Mouse (Mus musculus): ENCODE measurements around the gene Slc39a13. TPM values are rescaled to one million over a fixed set of nuclear protein-coding genes. Genes with fewer than 3 reads are reported as not detected.
"Not testable (repeated sequence)": the region's sequence is repeated elsewhere in the genome, so short reads cannot be mapped to it uniquely, and the experiment has no call there.

The Slc39a13 gene
- polyA plus RNA-seq, 1 experiment from 2014 or later: 22.0 TPM

DNA sequence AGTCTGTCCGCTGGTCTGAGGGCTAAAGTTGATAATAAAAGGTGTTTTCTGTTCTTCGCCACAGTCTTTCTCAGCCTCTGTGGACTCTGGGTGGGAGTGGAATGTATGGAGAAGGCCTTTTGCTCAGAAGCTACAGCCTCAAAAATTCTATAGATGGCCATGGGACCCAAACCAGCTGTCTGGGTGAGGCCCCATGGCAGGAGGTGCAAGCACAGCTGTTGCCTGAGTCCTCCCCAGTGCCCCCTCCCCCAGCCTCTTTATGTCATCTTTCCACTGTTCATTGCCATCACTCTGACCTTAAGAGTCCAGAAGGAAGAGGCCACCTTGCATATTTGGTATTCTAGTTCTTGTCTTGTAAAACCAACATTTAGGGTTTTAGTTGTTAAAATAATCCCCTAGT is 10.8 kb downstream of the Slc39a13 start:
- no peaks in the 10 kb centered on the region for H3K4me1 ChIP-seq (ENCODE audit: control insufficient read depth, insufficient read depth, low read length)
- no peak for ATAC-seq (replicated peaks; ENCODE audit: insufficient number of reproducible peaks, low FRiP score, low TSS enrichment, low read depth)

DNA sequence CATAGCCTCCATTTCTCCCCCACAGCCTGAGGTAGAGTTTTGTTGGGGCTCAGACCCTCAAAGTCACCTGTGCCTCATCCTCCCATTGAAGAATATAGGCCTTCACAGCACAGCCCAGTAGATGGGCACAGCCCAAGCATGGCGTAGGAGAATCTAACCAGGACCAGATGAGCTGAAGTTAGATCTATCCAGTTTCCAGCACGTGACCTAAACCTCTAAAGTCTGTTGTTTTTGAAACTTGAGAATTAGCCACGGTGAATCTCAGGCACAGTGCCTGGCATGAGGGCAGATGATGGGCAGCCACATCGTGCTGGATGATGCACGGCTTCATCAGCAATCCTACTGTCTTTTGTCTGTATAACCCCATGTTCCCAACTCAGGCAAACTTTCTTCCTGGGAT is 11.8 kb downstream of the Slc39a13 start:
- Histone ChIP-seq H3K36me3 (replicated peaks; ENCODE audit: control insufficient read depth, insufficient read depth, low read depth, low read length) (peaks cover 13% of the 10 kb centered on the region), H3K9me3 (replicated peaks; ENCODE audit: control insufficient read depth, low read length) (no peaks in the 10 kb centered on the region), H3K9ac (replicated peaks; ENCODE audit: low read length) (no peak overlapping the region), H3K27me3 (ENCODE audit: control insufficient read depth, insufficient read depth, low read length) (no peaks in the 10 kb centered on the region), H3K4me2 (ENCODE audit: low read depth, low read length) (no peak overlapping the region), H3K4me1 (ENCODE audit: control insufficient read depth, insufficient read depth, low read length) (no peaks in the 10 kb centered on the region), H3K27ac (replicated peaks; ENCODE audit: low read depth, low read length) (no peak overlapping the region), H3K4me3 (ENCODE audit: low read depth, low read length) (no peak overlapping the region)
- ATAC-seq (replicated peaks; ENCODE audit: insufficient number of reproducible peaks, low FRiP score, low TSS enrichment, low read depth) (no peak), DNase-seq (ENCODE audit: low spot score) (no peak)
- WGBS: 65% methylated on average over 5 of the region's 5 CpGs

More for the DNA sequence above, 10.8 kb downstream of the Slc39a13 start:
- peaks cover 14% of the 10 kb centered on the region for H3K36me3 ChIP-seq (replicated peaks; ENCODE audit: control insufficient read depth, insufficient read depth, low read depth, low read length)
- H3K4me3 ChIP-seq (ENCODE audit: low read depth, low read length): no peak overlapping the region
- no peak overlapping the region for H3K4me2 ChIP-seq (ENCODE audit: low read depth, low read length)
- no peak overlapping the region for H3K9ac ChIP-seq (replicated peaks; ENCODE audit: low read length)
- WGBS: 98% methylated on average over 2 of the region's 2 CpGs
- no peak for DNase-seq (ENCODE audit: low spot score)
- H3K27ac ChIP-seq (replicated peaks; ENCODE audit: low read depth, low read length): no peak overlapping the region
- H3K9me3 ChIP-seq (replicated peaks; ENCODE audit: control insufficient read depth, low read length): no peaks in the 10 kb centered on the region
- H3K27me3 ChIP-seq (ENCODE audit: control insufficient read depth, insufficient read depth, low read length): no peaks in the 10 kb centered on the region

DNA sequence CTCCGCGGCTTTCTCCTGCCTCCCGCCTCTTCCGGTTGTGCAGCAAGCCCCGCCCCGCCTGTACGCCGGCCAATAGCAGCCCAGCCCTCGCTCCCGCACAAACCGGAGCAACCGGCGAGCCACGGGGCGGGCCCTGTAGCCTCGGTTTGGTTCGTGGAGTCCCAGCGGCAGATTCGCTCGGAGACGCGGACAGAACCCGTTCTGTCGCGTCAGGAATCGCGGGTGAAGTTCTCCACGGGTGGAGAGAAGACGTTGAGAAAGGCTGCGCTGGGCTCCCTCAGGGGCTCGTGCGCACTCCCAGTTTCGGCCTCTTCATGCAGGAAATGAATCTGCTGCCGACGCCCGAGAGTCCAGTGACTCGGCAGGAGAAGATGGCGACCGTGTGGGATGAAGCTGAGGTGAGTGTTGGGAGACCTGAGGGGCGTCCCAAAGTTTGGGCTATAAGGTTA is 16.3 kb downstream of the Slc39a13 start, which contains the start of gene Psmc3:
TSS of gene Psmc3 (plus strand) at position 76 of the 449 bp plus-strand sequence.
- under 1% methylated on average over 40 of the region's 40 CpGs for WGBS

DNA sequence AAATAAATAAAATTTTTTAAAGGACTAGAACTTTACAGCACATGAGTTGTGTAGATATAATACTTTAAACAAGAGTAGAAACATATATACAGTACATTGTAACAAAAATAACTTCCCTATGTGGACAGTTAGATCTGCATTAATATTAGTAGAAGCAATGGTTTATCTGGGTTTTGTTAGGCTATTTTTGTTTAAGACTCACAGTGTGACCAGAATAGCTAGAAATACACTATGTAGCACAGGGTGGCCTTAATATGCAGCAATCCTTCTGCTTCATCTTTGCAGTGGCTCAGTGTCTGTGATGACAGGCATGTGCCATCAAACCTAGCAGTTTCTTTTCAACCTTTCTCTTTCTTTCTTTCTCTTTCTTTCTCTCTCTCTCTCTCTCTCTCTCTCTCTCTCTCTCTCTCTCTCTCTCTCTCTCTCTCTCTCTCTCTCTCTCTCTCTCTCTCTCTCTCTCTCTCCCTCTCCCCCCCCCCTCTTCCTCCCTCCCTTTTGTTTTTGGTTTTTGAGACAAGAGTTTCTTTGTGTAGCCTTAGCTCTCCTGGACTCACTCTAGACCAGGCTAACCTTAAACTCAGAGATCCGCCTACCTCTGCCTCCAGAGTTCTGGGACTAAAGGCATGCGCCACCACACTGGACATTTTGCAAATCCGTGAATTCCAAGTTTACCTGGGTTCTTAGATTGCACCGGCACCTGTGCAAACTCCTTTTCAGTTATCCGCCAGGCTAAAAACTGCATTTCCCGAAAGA is 16.9 kb downstream of the Slc39a13 start:
- Histone ChIP-seq H3K9ac (replicated peaks; ENCODE audit: low read length) (peak overlapping the region; percentile 85), H3K36me3 (replicated peaks; ENCODE audit: control insufficient read depth, insufficient read depth, low read depth, low read length) (peaks cover 10% of the 10 kb centered on the region), H3K4me1 (ENCODE audit: control insufficient read depth, insufficient read depth, low read length) (no peaks in the 10 kb centered on the region), H3K4me3 (ENCODE audit: low read depth, low read length) (peak overlapping the region; percentile 82), H3K27ac (replicated peaks; ENCODE audit: low read depth, low read length) (no peak overlapping the region), H3K9me3 (replicated peaks; ENCODE audit: control insufficient read depth, low read length) (no peaks in the 10 kb centered on the region), H3K4me2 (ENCODE audit: low read depth, low read length) (peak overlapping the region; percentile 19), H3K27me3 (ENCODE audit: control insufficient read depth, insufficient read depth, low read length) (no peaks in the 10 kb centered on the region)
- DNase-seq (ENCODE audit: low spot score) (no peak), ATAC-seq (replicated peaks; ENCODE audit: insufficient number of reproducible peaks, low FRiP score, low TSS enrichment, low read depth) (peak; percentile 71)
- WGBS: 0% methylated on average over 6 of the region's 6 CpGs

More for the DNA sequence above, 16.3 kb downstream of the Slc39a13 start, which contains the start of gene Psmc3:
- Histone ChIP-seq H3K9ac (replicated peaks; ENCODE audit: low read length) (peak within 1 kb of the TSS; percentile 85), H3K36me3 (replicated peaks; ENCODE audit: control insufficient read depth, insufficient read depth, low read depth, low read length) (peaks cover 11% of the 10 kb centered on the region), H3K27me3 (ENCODE audit: control insufficient read depth, insufficient read depth, low read length) (no peaks in the 10 kb centered on the region), H3K27ac (replicated peaks; ENCODE audit: low read depth, low read length) (no peak within 1 kb of the TSS; the same call in 1 of the 2 replicates), H3K4me1 (ENCODE audit: control insufficient read depth, insufficient read depth, low read length) (no peaks in the 10 kb centered on the region), H3K9me3 (replicated peaks; ENCODE audit: control insufficient read depth, low read length) (no peaks in the 10 kb centered on the region), H3K4me2 (ENCODE audit: low read depth, low read length) (peak within 1 kb of the TSS; percentile 54), H3K4me3 (ENCODE audit: low read depth, low read length) (peak within 1 kb of the TSS; percentile 82)
- ATAC-seq (replicated peaks; ENCODE audit: insufficient number of reproducible peaks, low FRiP score, low TSS enrichment, low read depth) (peak; percentile 96), DNase-seq (ENCODE audit: low spot score) (peak; percentile 96)

DNA sequence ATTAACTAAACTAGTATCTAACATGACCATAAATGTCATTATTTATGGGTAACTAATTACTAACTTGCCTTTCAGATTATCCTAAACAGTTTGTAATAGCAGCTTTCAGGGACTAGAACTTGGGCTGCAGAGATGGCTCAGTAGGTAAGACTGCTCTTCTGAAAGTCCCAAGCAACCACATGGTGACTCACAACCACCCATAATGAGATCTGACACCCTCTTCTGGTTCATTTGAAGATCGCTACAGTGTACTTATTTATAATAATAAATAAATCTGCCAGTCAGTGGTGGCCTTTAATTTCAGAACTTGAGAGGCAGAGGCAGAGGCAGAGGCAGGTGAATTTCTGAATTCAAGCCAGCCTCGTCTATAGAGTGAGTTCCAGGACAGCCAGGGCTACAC is 17.5 kb downstream of the Slc39a13 start:
- no peak overlapping the region for H3K4me3 ChIP-seq (ENCODE audit: low read depth, low read length)
- H3K4me2 ChIP-seq (ENCODE audit: low read depth, low read length): no peak overlapping the region; the same call in 1 of the 2 replicates
- H3K27me3 ChIP-seq (ENCODE audit: control insufficient read depth, insufficient read depth, low read length): no peaks in the 10 kb centered on the region

DNA sequence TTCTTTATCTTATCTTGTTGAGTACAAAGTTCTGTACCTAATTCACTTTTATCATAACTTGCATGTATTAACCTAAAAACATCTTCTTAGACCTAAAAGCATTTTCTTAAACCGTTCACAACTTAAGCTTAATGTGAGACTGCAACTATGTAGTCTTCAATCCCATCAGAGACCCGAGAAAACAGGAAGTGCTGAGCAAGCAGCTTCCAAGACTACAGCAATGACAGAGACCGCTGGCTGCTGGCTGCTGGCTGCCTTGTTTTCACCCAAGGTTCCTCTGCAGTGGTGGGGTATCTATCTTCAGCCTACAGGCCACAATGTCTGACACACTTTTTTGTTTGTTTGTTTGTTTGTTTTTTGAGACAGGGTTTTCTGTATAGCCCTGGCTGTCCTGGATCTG is 18.3 kb downstream of the Slc39a13 start:
- Histone ChIP-seq H3K4me3 (ENCODE audit: low read depth, low read length) (no peak overlapping the region), H3K9me3 (replicated peaks; ENCODE audit: control insufficient read depth, low read length) (no peaks in the 10 kb centered on the region), H3K36me3 (replicated peaks; ENCODE audit: control insufficient read depth, insufficient read depth, low read depth, low read length) (peaks cover 3% of the 10 kb centered on the region), H3K4me1 (ENCODE audit: control insufficient read depth, insufficient read depth, low read length) (no peaks in the 10 kb centered on the region), H3K4me2 (ENCODE audit: low read depth, low read length) (no peak overlapping the region), H3K9ac (replicated peaks; ENCODE audit: low read length) (no peak overlapping the region), H3K27ac (replicated peaks; ENCODE audit: low read depth, low read length) (no peak overlapping the region), H3K27me3 (ENCODE audit: control insufficient read depth, insufficient read depth, low read length) (no peaks in the 10 kb centered on the region)
- ATAC-seq (replicated peaks; ENCODE audit: insufficient number of reproducible peaks, low FRiP score, low TSS enrichment, low read depth) (no peak), DNase-seq (ENCODE audit: low spot score) (no peak)
- WGBS: 81% methylated on average over 3 of the region's 3 CpGs

More for the DNA sequence above, 17.5 kb downstream of the Slc39a13 start:
- no peaks in the 10 kb centered on the region for H3K4me1 ChIP-seq (ENCODE audit: control insufficient read depth, insufficient read depth, low read length)
- ATAC-seq (replicated peaks; ENCODE audit: insufficient number of reproducible peaks, low FRiP score, low TSS enrichment, low read depth) (no peak), DNase-seq (ENCODE audit: low spot score) (peak; percentile 12)
- H3K9me3 ChIP-seq (replicated peaks; ENCODE audit: control insufficient read depth, low read length): no peaks in the 10 kb centered on the region
- peaks cover 7% of the 10 kb centered on the region for H3K36me3 ChIP-seq (replicated peaks; ENCODE audit: control insufficient read depth, insufficient read depth, low read depth, low read length)
- H3K27ac ChIP-seq (replicated peaks; ENCODE audit: low read depth, low read length): no peak overlapping the region
- no peak overlapping the region for H3K9ac ChIP-seq (replicated peaks; ENCODE audit: low read length)
- 48% methylated on average over 2 of the region's 2 CpGs for WGBS

DNA sequence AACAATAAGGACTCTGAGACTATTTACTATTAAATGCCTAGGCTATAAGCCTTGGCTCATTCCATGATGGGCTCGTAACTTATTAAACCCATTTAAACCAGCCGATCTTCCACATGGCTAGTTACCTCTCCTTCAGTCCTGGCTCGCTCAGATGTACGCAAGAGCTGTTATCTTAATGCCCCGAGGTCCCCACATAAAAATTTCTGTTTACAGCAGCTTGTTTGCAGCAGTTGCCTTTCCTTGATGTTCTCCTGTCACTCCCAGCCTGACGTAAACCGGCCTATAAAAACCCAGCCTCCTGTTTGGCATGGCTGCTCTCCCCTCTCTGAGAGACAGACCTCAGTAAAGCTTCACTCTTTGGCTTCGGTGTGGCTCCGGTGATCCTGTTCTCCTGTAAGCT is 22.9 kb downstream of the Slc39a13 start:
- no peak overlapping the region for H3K9ac ChIP-seq (replicated peaks; ENCODE audit: low read length)
- no peak overlapping the region for H3K4me3 ChIP-seq (ENCODE audit: low read depth, low read length)
- H3K27ac ChIP-seq (replicated peaks; ENCODE audit: low read depth, low read length): no peak overlapping the region
- H3K4me2 ChIP-seq (ENCODE audit: low read depth, low read length): no peak overlapping the region
- no peak for DNase-seq (ENCODE audit: low spot score)
- no peaks in the 10 kb centered on the region for H3K36me3 ChIP-seq (replicated peaks; ENCODE audit: control insufficient read depth, insufficient read depth, low read depth, low read length)
- H3K9me3 ChIP-seq (replicated peaks; ENCODE audit: control insufficient read depth, low read length): no peaks in the 10 kb centered on the region
- H3K4me1 ChIP-seq (ENCODE audit: control insufficient read depth, insufficient read depth, low read length): 0 out of 2 replicates have a peak, but pooled peaks cover 3% of the 10 kb centered on the region
- 87% methylated on average over 9 of the region's 9 CpGs for WGBS
- H3K27me3 ChIP-seq (ENCODE audit: control insufficient read depth, insufficient read depth, low read length): no peaks in the 10 kb centered on the region
- no peak for ATAC-seq (replicated peaks; ENCODE audit: insufficient number of reproducible peaks, low FRiP score, low TSS enrichment, low read depth)

DNA sequence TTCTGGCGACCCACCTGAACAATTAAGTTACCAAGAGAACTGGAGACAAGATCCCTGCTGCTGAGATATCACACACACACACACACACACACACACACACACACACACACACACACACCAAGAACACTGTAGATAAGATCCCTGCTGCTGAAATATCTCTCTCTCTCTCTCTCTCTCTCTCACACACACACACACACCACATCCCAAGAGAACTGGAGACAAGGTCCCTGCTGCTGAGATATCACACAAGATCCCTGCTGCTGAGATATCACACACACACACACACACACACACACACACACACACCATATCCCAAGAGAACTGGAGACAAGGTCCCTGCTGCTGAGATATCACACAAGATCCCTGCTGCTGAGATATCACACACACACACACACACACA is 24.4 kb downstream of the Slc39a13 start:
- H3K9ac ChIP-seq (replicated peaks; ENCODE audit: low read length); DNase-seq (ENCODE audit: low spot score); H3K4me2 ChIP-seq (ENCODE audit: low read depth, low read length); H3K27me3 ChIP-seq (ENCODE audit: control insufficient read depth, insufficient read depth, low read length); H3K36me3 ChIP-seq (replicated peaks; ENCODE audit: control insufficient read depth, insufficient read depth, low read depth, low read length); H3K9me3 ChIP-seq (replicated peaks; ENCODE audit: control insufficient read depth, low read length); H3K4me3 ChIP-seq (ENCODE audit: low read depth, low read length); H3K4me1 ChIP-seq (ENCODE audit: control insufficient read depth, insufficient read depth, low read length); H3K27ac ChIP-seq (replicated peaks; ENCODE audit: low read depth, low read length); ATAC-seq (replicated peaks; ENCODE audit: insufficient number of reproducible peaks, low FRiP score, low TSS enrichment, low read depth): not testable (repeated sequence)
- WGBS: 100% methylated on average over 1 of the region's 1 CpGs
